Mouse (Mus musculus) heart, embryonic 10.5 days (tissue): ENCODE data around the gene Usp40. TPM values are rescaled to one million over a fixed set of nuclear protein-coding genes. Genes with fewer than 3 reads are reported as not detected.

ENCODE experiments used
- DNase-seq: peaks from one replicate; pipeline ENCODE4 v3.0.0-alpha.2; 2017; ENCODE audit warnings: low spot score
- H3K27ac ChIP-seq: fragments of 300-500 bp; sonication (generic); 2 replicates; pipeline ENCODE4 v1.5.1; 2016; ENCODE audit warnings: mild to moderate bottlenecking
- H3K27me3 ChIP-seq: fragments of 300-500 bp; sonication (generic); 2 replicates; pipeline ENCODE4 v1.6.1; 2016; ENCODE audit warnings: mild to moderate bottlenecking; ENCODE audit not compliant: poor library complexity, insufficient read depth, severe bottlenecking
- H3K36me3 ChIP-seq: fragments of 300-500 bp; sonication (generic); 2 replicates; pipeline ENCODE4 v1.6.1; 2016; ENCODE audit warnings: mild to moderate bottlenecking, moderate library complexity
- H3K4me1 ChIP-seq: fragments of 300-500 bp; sonication (generic); 2 replicates; pipeline ENCODE4 v1.6.1; 2016; ENCODE audit warnings: mild to moderate bottlenecking
- H3K4me3 ChIP-seq: fragments of 300-500 bp; sonication (generic); 2 replicates; pipeline ENCODE4 v1.5.1; 2016; ENCODE audit warnings: mild to moderate bottlenecking, moderate library complexity
- H3K9me3 ChIP-seq: fragments of 300-500 bp; sonication (generic); 2 replicates; pipeline ENCODE4 v1.6.1; 2016; ENCODE audit warnings: mild to moderate bottlenecking, moderate library complexity
- WGBS: fragments of 180-500 bp; shearing (Covaris S2); methylation state at CpG from one replicate; pipeline ENCODE4 v1.1.7; 2016; 5-methylcytosine and 5-hydroxymethylcytosine counted together
- polyA plus RNA-seq: library from polyadenylated mRNA; unstranded; fragments of >200 nt; fragmentation: Nextera tagmentation; extraction: Ambion mirVana; gene quantifications from 2 replicates; pipeline ENCODE4 v1.2.1, GENCODE M21; 2016

The Usp40 gene
- polyA plus RNA-seq, 1 experiment from 2014 or later: 33.5 TPM

GRCm38 (mm10) chr1:87992716-87993115, 15.6 kb downstream of the Usp40 start:
- H3K27me3 ChIP-seq: no peaks in the 10 kb centered on the region
- H3K27ac ChIP-seq: no peak overlapping the region
- DNase-seq: no peak
- no peak overlapping the region for H3K4me3 ChIP-seq
- H3K36me3 ChIP-seq: peaks cover 95% of the 10 kb centered on the region
- no peaks in the 10 kb centered on the region for H3K9me3 ChIP-seq
- no peaks in the 10 kb centered on the region for H3K4me1 ChIP-seq
- 83% methylated on average over 2 of the region's 2 CpGs for WGBS

GRCm38 (mm10) chr1:87982291-87982690, 26.1 kb downstream of the Usp40 start:
- 85% methylated on average over 4 of the region's 4 CpGs for WGBS

GRCm38 (mm10) chr1:87970381-87970780, 38.0 kb downstream of the Usp40 start:
- no peak for DNase-seq
- 77% methylated on average over 4 of the region's 4 CpGs for WGBS
- Histone ChIP-seq H3K36me3 (peaks cover 45% of the 10 kb centered on the region), H3K9me3 (no peaks in the 10 kb centered on the region), H3K27me3 (no peaks in the 10 kb centered on the region), H3K27ac (no peak overlapping the region), H3K4me3 (no peak overlapping the region), H3K4me1 (no peaks in the 10 kb centered on the region)

More at GRCm38 (mm10) chr1:87982291-87982690, 26.1 kb downstream of the Usp40 start:
- no peak for DNase-seq
- no peak overlapping the region for H3K4me3 ChIP-seq
- no peak overlapping the region for H3K27ac ChIP-seq
- no peaks in the 10 kb centered on the region for H3K4me1 ChIP-seq
- H3K27me3 ChIP-seq: no peaks in the 10 kb centered on the region
- peaks cover 90% of the 10 kb centered on the region for H3K36me3 ChIP-seq
- no peaks in the 10 kb centered on the region for H3K9me3 ChIP-seq

- Histone ChIP-seq H3K27me3 (no peaks in the 10 kb centered on the region), H3K27ac (peak overlapping the region; percentile 73), H3K9me3 (no peaks in the 10 kb centered on the region), H3K36me3 (peaks cover 55% of the 10 kb centered on the region), H3K4me3 (no peak overlapping the region), H3K4me1 (peaks cover 18% of the 10 kb centered on the region)
- WGBS: 44% methylated on average over 2 of the region's 2 CpGs
- peak; percentile 88 for DNase-seq
Measured at GRCm38 (mm10) chr1:87961459-87962167, 46.7 kb downstream of the Usp40 start.

- Histone ChIP-seq H3K9me3 (no peaks in the 10 kb centered on the region), H3K27me3 (no peaks in the 10 kb centered on the region)
Measured at GRCm38 (mm10) chr1:87960752-87961151, 47.6 kb downstream of the Usp40 start.

GRCm38 (mm10) chr1:87959998-87960431, 48.3 kb downstream of the Usp40 start:
- 7% methylated on average over 4 of the region's 4 CpGs for WGBS

More at GRCm38 (mm10) chr1:87960752-87961151, 47.6 kb downstream of the Usp40 start:
- Histone ChIP-seq H3K4me1 (peaks cover 18% of the 10 kb centered on the region), H3K4me3 (no peak overlapping the region), H3K36me3 (peaks cover 64% of the 10 kb centered on the region), H3K27ac (peak overlapping the region; percentile 73; the same call in 1 of the 2 replicates)
- DNase-seq: no peak
- 84% methylated on average over 4 of the region's 4 CpGs for WGBS

GRCm38 (mm10) chr1:87959532-87959931, 48.8 kb downstream of the Usp40 start:
- Histone ChIP-seq H3K36me3 (peaks cover 69% of the 10 kb centered on the region), H3K4me3 (no peak overlapping the region), H3K27ac (no peak overlapping the region), H3K9me3 (no peaks in the 10 kb centered on the region), H3K27me3 (no peaks in the 10 kb centered on the region), H3K4me1 (peaks cover 18% of the 10 kb centered on the region)
- 65% methylated on average over 4 of the region's 4 CpGs for WGBS
- no peak for DNase-seq

More at GRCm38 (mm10) chr1:87959998-87960431, 48.3 kb downstream of the Usp40 start:
- Histone ChIP-seq H3K4me3 (no peak overlapping the region), H3K4me1 (peaks cover 18% of the 10 kb centered on the region), H3K27me3 (no peaks in the 10 kb centered on the region), H3K9me3 (no peaks in the 10 kb centered on the region), H3K36me3 (peaks cover 69% of the 10 kb centered on the region), H3K27ac (peak overlapping the region; percentile 69; the same call in 1 of the 2 replicates)
- DNase-seq: no peak

- peaks cover 69% of the 10 kb centered on the region for H3K36me3 ChIP-seq
- no peaks in the 10 kb centered on the region for H3K9me3 ChIP-seq
- H3K27ac ChIP-seq: no peak overlapping the region
Measured at GRCm38 (mm10) chr1:87958931-87959330, 49.4 kb downstream of the Usp40 start.

GRCm38 (mm10) chr1:87953073-87953472, 55.3 kb downstream of the Usp40 start:
- 83% methylated on average over 3 of the region's 3 CpGs for WGBS
- H3K9me3 ChIP-seq: no peaks in the 10 kb centered on the region
- no peak for DNase-seq
- H3K4me3 ChIP-seq: no peak overlapping the region
- H3K27me3 ChIP-seq: no peaks in the 10 kb centered on the region
- no peak overlapping the region for H3K27ac ChIP-seq
- no peaks in the 10 kb centered on the region; the same call in 1 of the 2 replicates for H3K4me1 ChIP-seq
- H3K36me3 ChIP-seq: peaks cover 92% of the 10 kb centered on the region

More at GRCm38 (mm10) chr1:87958931-87959330, 49.4 kb downstream of the Usp40 start:
- Histone ChIP-seq H3K4me3 (no peak overlapping the region), H3K4me1 (peaks cover 18% of the 10 kb centered on the region), H3K27me3 (no peaks in the 10 kb centered on the region)
- no peak for DNase-seq
- 96% methylated on average over 1 of the region's 1 CpGs for WGBS

GRCm38 (mm10) chr1:87951641-87952040, 56.7 kb downstream of the Usp40 start:
- H3K36me3 ChIP-seq: peaks cover 95% of the 10 kb centered on the region
- peaks cover 7% of the 10 kb centered on the region; the same call in 1 of the 2 replicates for H3K4me1 ChIP-seq
- no peak for DNase-seq
- no peak overlapping the region for H3K4me3 ChIP-seq
- H3K9me3 ChIP-seq: no peaks in the 10 kb centered on the region
- H3K27ac ChIP-seq: no peak overlapping the region
- 90% methylated on average over 3 of the region's 3 CpGs for WGBS
- no peaks in the 10 kb centered on the region for H3K27me3 ChIP-seq

- Histone ChIP-seq H3K4me3 (no peak overlapping the region), H3K36me3 (peaks cover 97% of the 10 kb centered on the region), H3K27ac (no peak overlapping the region), H3K4me1 (peaks cover 7% of the 10 kb centered on the region; the same call in 1 of the 2 replicates), H3K9me3 (no peaks in the 10 kb centered on the region), H3K27me3 (no peaks in the 10 kb centered on the region)
- DNase-seq: no peak
- 51% methylated on average over 6 of the region's 6 CpGs for WGBS
Measured at GRCm38 (mm10) chr1:87947681-87948091, 60.7 kb downstream of the Usp40 start.

- Histone ChIP-seq H3K36me3 (peaks cover 100% of the 10 kb centered on the region), H3K27me3 (no peaks in the 10 kb centered on the region), H3K4me1 (no peaks in the 10 kb centered on the region), H3K4me3 (no peak overlapping the region), H3K9me3 (no peaks in the 10 kb centered on the region), H3K27ac (no peak overlapping the region)
- WGBS: 83% methylated on average over 1 of the region's 1 CpGs
- no peak for DNase-seq
Measured at GRCm38 (mm10) chr1:87941765-87942164, 66.6 kb downstream of the Usp40 start.

- H3K4me3 ChIP-seq: no peak overlapping the region
- 36% methylated on average over 2 of the region's 2 CpGs for WGBS
- no peaks in the 10 kb centered on the region for H3K9me3 ChIP-seq
- H3K4me1 ChIP-seq: no peaks in the 10 kb centered on the region
- H3K27me3 ChIP-seq: no peaks in the 10 kb centered on the region
- H3K27ac ChIP-seq: no peak overlapping the region
- DNase-seq: no peak
- peaks cover 85% of the 10 kb centered on the region for H3K36me3 ChIP-seq
Measured at GRCm38 (mm10) chr1:87936516-87936915, 71.8 kb downstream of the Usp40 start.
